Mouse (Mus musculus): ENCODE measurements around the gene Bach2.

DNA sequence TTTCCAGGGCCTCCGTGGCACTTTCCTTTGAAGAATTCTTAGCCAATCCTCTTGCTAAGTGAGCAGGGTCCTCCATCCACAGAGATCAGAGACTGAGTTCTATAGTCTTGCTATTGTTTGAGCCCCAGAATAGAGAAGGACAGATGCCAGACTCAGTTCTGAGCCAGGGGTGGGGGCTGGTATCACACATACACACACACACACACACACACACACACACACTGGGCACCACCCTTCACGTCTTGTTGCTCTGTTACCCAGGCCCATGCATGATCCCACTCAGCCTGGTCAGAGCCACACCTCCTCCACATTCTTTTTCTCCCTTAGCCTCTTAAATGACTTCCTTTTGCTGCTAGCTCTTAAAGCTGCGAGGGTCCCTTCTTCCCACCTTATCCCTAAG is 121.0 kb downstream of the Bach2 start:
- no peak for TF ChIP-seq POLR2A (IDR thresholded peaks at IDR 0.05; ENCODE audit: insufficient read depth, low read length)
- no peak for TF ChIP-seq CTCF (IDR thresholded peaks at IDR 0.05; ENCODE audit: low read depth, low read length)
